Mouse (Mus musculus): ENCODE measurements around the gene Mrps7. TPM values are rescaled to one million over a fixed set of nuclear protein-coding genes. Genes with fewer than 3 reads are reported as not detected.

Mrps7 gene
- 48.3 and 49.0 TPM in 2 replicates for polyA plus RNA-seq (2015; fragmentation: Nextera tagmentation; extraction: Ambion mirVana)

DNA sequence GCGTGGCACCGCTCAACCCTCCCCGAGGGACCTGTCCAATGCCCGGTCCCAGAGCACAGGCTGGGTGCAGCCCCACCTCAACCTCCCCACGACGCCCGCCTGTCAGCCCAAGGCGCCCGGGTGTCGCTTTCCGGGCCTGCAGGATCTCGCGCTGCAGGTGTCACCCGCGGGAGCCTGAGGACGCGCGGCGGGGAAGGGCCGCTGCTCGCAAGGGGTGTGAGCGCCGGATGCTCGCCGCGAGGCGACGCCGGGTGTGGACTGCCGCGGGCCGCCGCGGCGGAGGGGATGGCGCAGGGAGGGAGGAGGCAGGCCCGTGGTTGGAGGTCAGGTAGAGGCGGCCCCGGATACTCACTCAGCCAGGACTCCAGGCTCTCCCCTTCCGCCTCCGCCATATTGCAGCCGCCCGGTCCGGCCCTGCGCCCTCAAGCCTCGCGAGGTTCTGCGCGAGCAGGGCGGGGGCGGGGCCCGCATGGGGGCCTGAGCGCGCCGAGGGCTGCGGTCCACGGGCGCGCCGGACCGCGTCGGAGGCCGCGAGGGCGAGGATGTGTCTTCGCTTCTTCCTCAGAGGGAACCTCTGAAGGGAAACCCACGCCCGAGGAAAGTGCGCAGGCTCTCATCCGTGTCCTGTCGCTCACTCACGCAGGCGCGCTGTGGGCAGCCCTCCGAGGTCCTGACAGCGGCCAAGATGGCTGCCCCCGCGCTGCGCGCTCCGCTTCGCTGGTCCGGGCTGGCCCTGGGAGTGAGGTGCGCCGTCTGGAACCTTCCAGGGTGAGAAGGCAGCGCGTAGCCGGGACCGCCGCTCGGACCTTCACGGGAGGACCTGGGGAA, at the start of gene Mrps7, which contains the start of gene Gga3:
TSS of gene Mrps7 (plus strand) at position 450 of the 828 bp plus-strand sequence.
TSS of gene Gga3 (minus strand) at position 576 of the 828 bp plus-strand sequence.

DNA sequence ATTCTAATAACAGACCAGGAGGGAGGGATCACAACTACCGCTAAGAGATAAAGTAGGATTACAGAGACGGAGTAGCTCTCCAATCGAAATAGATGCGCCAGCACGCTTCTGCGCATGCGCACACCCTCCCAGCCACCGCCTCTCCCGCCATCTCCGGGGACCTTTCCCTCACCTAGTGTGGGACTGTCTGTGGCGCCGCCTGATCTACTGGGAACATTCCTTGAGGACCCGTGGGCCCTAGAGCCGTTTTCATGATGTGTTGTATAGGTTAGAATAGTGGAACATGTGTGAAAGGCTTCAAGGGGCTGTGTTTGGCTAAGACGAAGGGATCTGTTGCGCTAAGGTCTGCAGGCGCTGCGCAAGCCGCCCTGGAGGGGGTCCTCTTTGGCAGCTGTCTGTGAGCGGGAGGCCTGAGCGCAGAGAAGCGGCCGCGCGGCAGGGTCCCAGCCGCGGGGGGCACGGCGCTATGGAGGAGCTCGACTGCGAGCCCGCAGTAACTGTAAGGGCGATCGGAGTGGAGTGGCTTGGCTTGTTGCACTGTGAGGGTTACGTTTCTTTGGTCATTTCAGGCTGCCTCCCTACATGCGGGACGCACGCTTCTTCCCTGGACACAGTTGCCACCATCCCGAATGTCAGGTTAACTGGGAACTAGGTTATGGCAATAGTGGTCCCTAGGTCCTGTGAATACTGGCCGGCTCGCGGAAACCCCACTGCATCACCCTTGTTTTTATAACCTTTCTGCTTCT, 39.5 kb upstream of the Mrps7 start, which contains the start of gene Nup85:
TSS of gene Nup85 (plus strand) at position 371 of the 746 bp plus-strand sequence.

DNA sequence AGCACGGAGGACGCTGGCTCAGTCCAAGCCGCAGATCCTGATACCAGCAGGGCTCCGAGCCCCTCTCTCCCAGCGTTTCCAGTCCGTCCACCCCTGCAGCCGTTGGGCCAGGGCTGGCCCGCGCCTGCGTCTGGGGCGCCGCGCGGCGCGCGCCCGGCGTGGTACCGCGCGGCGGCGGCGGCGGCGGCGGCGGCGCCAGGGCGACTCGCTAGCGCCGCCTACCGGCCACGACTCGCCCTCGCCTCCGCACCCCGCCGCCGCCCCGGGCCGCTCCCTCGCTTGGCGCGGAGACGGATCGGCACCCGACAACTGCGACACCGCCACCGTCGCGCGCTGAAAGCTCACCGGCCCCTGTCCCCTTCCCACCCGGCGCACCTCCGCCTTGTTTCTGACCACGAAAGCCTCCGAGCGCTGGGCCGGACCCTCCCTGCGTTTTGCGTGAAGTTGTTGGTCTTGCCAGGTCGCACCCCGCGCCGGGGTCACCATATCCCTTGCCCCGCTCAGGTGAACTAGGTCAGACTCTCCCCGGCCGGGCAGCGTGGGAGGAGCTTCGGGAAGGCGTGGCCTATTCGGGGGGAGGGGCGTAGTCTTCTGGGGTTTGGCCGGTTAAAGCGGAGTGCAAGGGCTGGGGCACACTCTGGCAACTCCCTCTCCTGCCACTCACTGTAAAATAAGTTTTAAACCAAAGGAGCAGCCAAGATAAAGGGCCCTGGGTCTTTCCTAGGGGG, 8.8 kb downstream of the Mrps7 start, which contains the start of gene Mif4gd:
TSS of gene Mif4gd (minus strand) at position 560 of the 728 bp plus-strand sequence.

DNA sequence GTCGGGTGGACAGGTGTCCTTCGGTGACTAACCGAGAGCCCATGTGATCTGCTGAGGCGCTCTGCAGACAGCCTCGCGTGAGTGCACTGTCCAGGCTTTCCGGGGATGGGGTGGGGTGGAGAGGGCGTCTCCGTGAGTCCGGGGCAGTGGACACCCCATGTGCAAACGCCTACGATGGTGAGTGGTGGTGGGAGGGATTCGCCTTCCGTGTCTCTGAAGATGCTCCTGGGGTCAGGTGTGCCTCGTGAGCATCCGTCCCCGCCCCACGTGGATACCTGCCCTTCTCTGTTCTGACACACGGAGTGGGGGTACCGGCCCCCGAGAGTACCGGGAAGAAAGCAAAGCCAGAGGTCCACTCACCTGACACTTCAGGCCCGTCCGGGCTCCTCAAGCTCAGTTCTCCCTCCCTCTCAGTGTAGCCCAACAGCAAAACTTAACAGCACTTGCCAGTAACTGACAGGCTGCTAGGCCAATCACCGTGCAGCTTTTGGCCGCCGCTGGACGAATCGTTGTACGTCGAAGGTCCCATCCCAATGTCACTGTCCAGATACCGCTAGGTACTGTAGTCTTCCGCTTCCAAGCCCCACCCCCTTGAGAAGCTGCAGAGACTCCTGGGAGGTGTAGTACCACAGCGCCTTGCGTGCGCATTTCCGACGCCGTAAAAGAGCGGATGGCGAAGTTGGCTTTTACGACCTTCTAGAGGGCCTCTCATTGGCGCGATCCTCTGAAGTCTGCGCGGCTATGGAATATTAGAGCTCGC, 24.2 kb downstream of the Mrps7 start, which contains the start of gene Slc25a19:
TSS of gene Slc25a19 (minus strand) at position 591 of the 760 bp plus-strand sequence.

Other genes with a start within 250 kb of the Mrps7 start
- gene Hid1, start 236.2 kb upstream of the Mrps7 start, polyA plus RNA-seq (2015; fragmentation: Nextera tagmentation; extraction: Ambion mirVana), result 1.3 and 2.2 TPM in 2 replicates
- 2.9 and 4.3 TPM in 2 replicates for gene Cdr2l, start 222.0 kb upstream of the Mrps7 start, polyA plus RNA-seq (2015; fragmentation: Nextera tagmentation; extraction: Ambion mirVana)
- gene Mrpl58, start 200.2 kb upstream of the Mrps7 start, polyA plus RNA-seq (2015; fragmentation: Nextera tagmentation; extraction: Ambion mirVana), result 80.9 and 91.3 TPM in 2 replicates
- 692 and 747 TPM in 2 replicates for gene Atp5h, start 184.0 kb upstream of the Mrps7 start, polyA plus RNA-seq (2015; fragmentation: Nextera tagmentation; extraction: Ambion mirVana)
- gene Kctd2, start 183.8 kb upstream of the Mrps7 start, polyA plus RNA-seq (2015; fragmentation: Nextera tagmentation; extraction: Ambion mirVana), result 9.5 and 13.2 TPM in 2 replicates
- not detected in 2 replicates for gene Trim80, start 163.4 kb upstream of the Mrps7 start, polyA plus RNA-seq (2015; fragmentation: Nextera tagmentation; extraction: Ambion mirVana)
- 0.08 and 0.19 TPM in 2 replicates for gene Slc16a5, start 141.5 kb upstream of the Mrps7 start, polyA plus RNA-seq (2015; fragmentation: Nextera tagmentation; extraction: Ambion mirVana)
- gene Armc7, start 128.3 kb upstream of the Mrps7 start, polyA plus RNA-seq (2015; fragmentation: Nextera tagmentation; extraction: Ambion mirVana), result 7.4 and 8.5 TPM in 2 replicates
- gene Nt5c, start 112.1 kb upstream of the Mrps7 start, polyA plus RNA-seq (2015; fragmentation: Nextera tagmentation; extraction: Ambion mirVana), result 83.3 and 90.8 TPM in 2 replicates
- 280 and 285 TPM in 2 replicates for gene Jpt1, start 89.5 kb upstream of the Mrps7 start, polyA plus RNA-seq (2015; fragmentation: Nextera tagmentation; extraction: Ambion mirVana)
- 581 and 592 TPM in 2 replicates for gene Sumo2, start 67.6 kb upstream of the Mrps7 start, polyA plus RNA-seq (2015; fragmentation: Nextera tagmentation; extraction: Ambion mirVana)
- 133 and 153 TPM in 2 replicates for gene Nup85, start 39.5 kb upstream of the Mrps7 start, polyA plus RNA-seq (2015; fragmentation: Nextera tagmentation; extraction: Ambion mirVana)
- gene Gga3, start 126 bp downstream of the Mrps7 start, polyA plus RNA-seq (2015; fragmentation: Nextera tagmentation; extraction: Ambion mirVana), result 8.6 and 8.9 TPM in 2 replicates
- gene Mif4gd, start 9.0 kb downstream of the Mrps7 start, polyA plus RNA-seq (2015; fragmentation: Nextera tagmentation; extraction: Ambion mirVana), result 40.0 and 42.2 TPM in 2 replicates
- 12.7 and 15.1 TPM in 2 replicates for gene Slc25a19, start 24.4 kb downstream of the Mrps7 start, polyA plus RNA-seq (2015; fragmentation: Nextera tagmentation; extraction: Ambion mirVana)
- 55.2 and 60.1 TPM in 2 replicates for gene Grb2, start 104.7 kb downstream of the Mrps7 start, polyA plus RNA-seq (2015; fragmentation: Nextera tagmentation; extraction: Ambion mirVana)
- gene Tmem94, start 161.5 kb downstream of the Mrps7 start, polyA plus RNA-seq (2015; fragmentation: Nextera tagmentation; extraction: Ambion mirVana), result 7.7 and 9.8 TPM in 2 replicates
- 4.4 and 5.7 TPM in 2 replicates for gene Caskin2, start 209.7 kb downstream of the Mrps7 start, polyA plus RNA-seq (2015; fragmentation: Nextera tagmentation; extraction: Ambion mirVana)
- gene Tsen54, start 210.8 kb downstream of the Mrps7 start, polyA plus RNA-seq (2015; fragmentation: Nextera tagmentation; extraction: Ambion mirVana), result 16.1 and 18.3 TPM in 2 replicates
- 2.9 and 3.4 TPM in 2 replicates for gene Llgl2, start 220.1 kb downstream of the Mrps7 start, polyA plus RNA-seq (2015; fragmentation: Nextera tagmentation; extraction: Ambion mirVana)